Mouse (Mus musculus) testis, adult 2 months (tissue): ENCODE measurements around the gene Mdm2. TPM values are rescaled to one million over a fixed set of nuclear protein-coding genes. Genes with fewer than 3 reads are reported as not detected.

ENCODE experiments used
- H3K27ac ChIP-seq: fragments of 200-500 bp; 2 replicates; pipeline ENCODE4 v1.5.1; 2012; ENCODE audit warnings: low read depth, low read length; ENCODE audit not compliant: control insufficient read depth, insufficient read depth
- H3K27me3 ChIP-seq: fragments of 200-500 bp; 2 replicates; pipeline ENCODE4 v1.6.1; 2012; ENCODE audit warnings: mild to moderate bottlenecking, low read length, moderate library complexity; ENCODE audit not compliant: control insufficient read depth, insufficient read depth
- H3K36me3 ChIP-seq: fragments of 200-500 bp; 2 replicates; pipeline ENCODE4 v1.6.1; 2012; ENCODE audit warnings: mild to moderate bottlenecking, low read length; ENCODE audit not compliant: control insufficient read depth, insufficient read depth
- H3K4me1 ChIP-seq: fragments of 200-500 bp; 2 replicates; pipeline ENCODE4 v1.6.1; 2012; ENCODE audit warnings: low read length; ENCODE audit not compliant: control insufficient read depth, insufficient read depth
- H3K4me3 ChIP-seq: fragments of 200-500 bp; 2 replicates; pipeline ENCODE4 v1.5.1; 2012; ENCODE audit warnings: low read depth, mild to moderate bottlenecking, low read length, moderate library complexity, mixed read lengths; ENCODE audit not compliant: control insufficient read depth
- CTCF ChIP-seq: fragments of 200-500 bp; IDR thresholded peaks from 2 replicates; pipeline ENCODE4 v1.5.1; 2012; ENCODE audit warnings: low read depth, mild to moderate bottlenecking, inconsistent platforms, low read length, moderate library complexity; ENCODE audit not compliant: control insufficient read depth, insufficient read depth, insufficient replicate concordance
- POLR2A ChIP-seq: fragments of 200-500 bp; IDR thresholded peaks from 2 replicates; pipeline ENCODE4 v1.6.1; 2012; ENCODE audit warnings: low read depth, mild to moderate bottlenecking, inconsistent platforms, low read length, moderate library complexity; ENCODE audit not compliant: control insufficient read depth
- polyA plus RNA-seq: library from polyadenylated mRNA; depleted of rRNA; stranded (reverse); fragments of >200 nt; gene quantifications from 2 replicates; pipeline ENCODE4 v1.2.3, GENCODE M21; 2012

Mdm2 gene
- polyA plus RNA-seq, 1 experiment, result 99.3 TPM

DNA sequence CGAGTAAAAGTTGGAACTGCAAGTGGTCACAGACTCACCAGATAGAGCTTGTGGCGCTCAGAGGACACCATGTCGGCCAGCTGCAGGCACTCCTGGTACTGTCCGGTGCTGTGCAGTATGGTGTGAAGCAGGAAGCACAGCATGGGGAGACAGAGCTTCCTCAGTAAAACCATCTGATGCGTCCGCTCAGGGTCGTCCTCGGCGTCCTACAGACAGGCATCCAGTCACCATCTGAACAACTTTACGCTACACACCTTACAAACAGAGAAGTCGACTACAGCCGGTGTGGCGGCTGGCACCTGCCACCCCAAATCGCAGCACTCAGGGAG lies 40.7 kb upstream of the Mdm2 start:
- Histone ChIP-seq H3K4me1 (no peaks in the 10 kb centered on the region; the same call in 1 of the 2 replicates), H3K27ac (no peak overlapping the region), H3K27me3 (no peaks in the 10 kb centered on the region), H3K36me3 (no peaks in the 10 kb centered on the region; the same call in 1 of the 2 replicates), H3K4me3 (no peak overlapping the region)
- TF ChIP-seq POLR2A, result no peak
- no peak for TF ChIP-seq CTCF

DNA sequence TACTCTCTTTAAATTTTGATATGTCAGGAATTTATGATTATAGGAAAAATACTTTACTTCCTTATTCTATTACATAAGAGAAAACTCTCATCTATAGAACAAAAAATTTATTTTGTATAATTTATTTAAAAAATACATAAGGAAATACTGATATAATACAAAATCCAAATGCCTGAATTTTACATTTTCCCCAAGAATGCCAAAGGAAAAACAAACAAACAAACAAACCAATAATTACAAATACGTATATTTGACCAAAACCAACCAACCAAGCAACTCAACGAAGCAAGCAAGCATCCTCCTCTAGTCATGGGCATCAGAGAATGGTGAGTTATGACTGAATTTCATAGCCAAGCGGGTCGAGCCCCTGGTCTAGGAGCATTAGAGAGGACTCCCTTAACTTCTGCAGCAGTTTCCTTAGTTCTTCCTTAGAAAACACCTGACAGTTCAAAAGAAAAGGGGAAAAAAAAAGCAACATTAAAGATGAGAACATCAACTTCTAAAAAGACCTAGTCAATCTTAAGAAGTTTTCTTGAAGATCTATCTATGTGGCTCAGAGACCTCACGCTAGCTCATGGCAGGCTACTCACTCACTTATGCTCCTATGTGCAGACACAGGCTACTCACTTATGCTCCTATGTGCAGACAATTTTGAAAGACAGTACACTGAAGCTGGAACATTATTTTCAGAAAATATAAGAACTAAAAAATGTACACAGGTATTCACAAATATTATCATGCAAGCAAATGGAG lies 40.1 kb upstream of the Mdm2 start:
- no peaks in the 10 kb centered on the region; the same call in 1 of the 2 replicates for H3K36me3 ChIP-seq
- TF ChIP-seq CTCF (no peak), POLR2A (no peak)
- no peak overlapping the region for H3K27ac ChIP-seq

DNA sequence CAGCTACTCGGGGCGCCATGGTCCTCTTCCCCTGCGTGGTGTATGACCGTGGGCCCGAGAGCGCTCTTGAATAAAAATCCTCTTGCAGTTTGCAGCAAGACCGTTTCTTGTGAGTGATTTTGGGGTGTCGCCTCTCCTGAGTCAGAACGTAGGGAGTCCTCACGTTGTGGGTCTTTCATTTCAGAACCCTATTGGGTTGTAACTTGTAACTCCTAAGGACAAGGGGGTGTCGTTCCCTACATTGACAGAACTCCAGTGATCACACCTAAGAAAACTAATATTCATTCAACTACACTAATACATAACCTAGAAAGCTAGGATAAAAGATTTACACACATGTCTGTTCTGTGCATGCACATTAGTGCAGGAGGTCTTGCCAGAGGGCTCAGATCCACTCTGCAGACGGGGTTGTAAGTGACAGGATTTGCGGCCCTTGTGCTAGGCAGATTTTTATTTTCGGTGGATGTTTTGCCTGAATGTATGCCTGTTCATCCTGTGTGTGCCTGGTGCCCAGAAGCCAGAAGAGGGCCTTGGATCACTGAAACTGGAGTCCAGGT lies 39.3 kb upstream of the Mdm2 start:
- Histone ChIP-seq H3K27me3 (no peaks in the 10 kb centered on the region), H3K27ac (no peak overlapping the region), H3K4me1 (no peaks in the 10 kb centered on the region; the same call in none of the 2 replicates), H3K36me3 (no peaks in the 10 kb centered on the region; the same call in 1 of the 2 replicates), H3K4me3 (no peak overlapping the region)
- TF ChIP-seq POLR2A (no peak), CTCF (no peak)

More for the DNA sequence above, 40.1 kb upstream of the Mdm2 start:
- Histone ChIP-seq H3K4me1 (no peaks in the 10 kb centered on the region; the same call in 1 of the 2 replicates), H3K27me3 (no peaks in the 10 kb centered on the region), H3K4me3 (no peak overlapping the region)

DNA sequence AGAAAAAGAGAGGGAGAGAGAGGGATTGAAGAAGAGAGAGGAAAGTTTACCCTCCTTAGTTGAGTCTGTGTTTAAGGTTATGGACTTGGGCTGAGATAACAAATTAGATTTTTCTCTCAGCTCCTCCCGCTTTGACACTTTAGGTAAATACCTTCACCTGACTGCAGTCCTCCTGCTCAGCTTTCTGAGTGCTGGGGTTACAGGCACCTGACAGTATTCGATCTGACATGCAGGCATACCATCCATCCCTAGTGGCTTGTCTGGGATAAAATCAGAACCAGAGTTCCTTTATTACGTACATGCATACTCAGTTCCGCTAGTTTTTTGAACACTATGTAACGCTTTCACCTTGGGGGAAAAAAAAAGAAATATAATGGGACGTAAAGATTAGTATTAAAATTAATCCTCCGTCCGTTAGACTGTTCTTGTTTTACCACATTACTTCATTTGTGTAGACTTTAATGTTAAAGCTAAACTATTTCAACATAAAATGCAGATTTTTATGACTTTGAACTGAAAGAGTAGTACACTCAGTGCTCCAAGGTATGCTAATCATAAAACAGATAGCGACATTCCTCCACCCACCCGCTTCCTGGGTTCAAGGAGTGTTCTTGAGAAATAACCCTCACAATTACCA lies 38.6 kb upstream of the Mdm2 start:
- no peak overlapping the region for H3K27ac ChIP-seq
- no peaks in the 10 kb centered on the region for H3K27me3 ChIP-seq
- TF ChIP-seq POLR2A (no peak), CTCF (no peak)
- H3K4me1 ChIP-seq, result no peaks in the 10 kb centered on the region; the same call in none of the 2 replicates
- H3K36me3 ChIP-seq, result no peaks in the 10 kb centered on the region; the same call in 1 of the 2 replicates
- no peak overlapping the region for H3K4me3 ChIP-seq

DNA sequence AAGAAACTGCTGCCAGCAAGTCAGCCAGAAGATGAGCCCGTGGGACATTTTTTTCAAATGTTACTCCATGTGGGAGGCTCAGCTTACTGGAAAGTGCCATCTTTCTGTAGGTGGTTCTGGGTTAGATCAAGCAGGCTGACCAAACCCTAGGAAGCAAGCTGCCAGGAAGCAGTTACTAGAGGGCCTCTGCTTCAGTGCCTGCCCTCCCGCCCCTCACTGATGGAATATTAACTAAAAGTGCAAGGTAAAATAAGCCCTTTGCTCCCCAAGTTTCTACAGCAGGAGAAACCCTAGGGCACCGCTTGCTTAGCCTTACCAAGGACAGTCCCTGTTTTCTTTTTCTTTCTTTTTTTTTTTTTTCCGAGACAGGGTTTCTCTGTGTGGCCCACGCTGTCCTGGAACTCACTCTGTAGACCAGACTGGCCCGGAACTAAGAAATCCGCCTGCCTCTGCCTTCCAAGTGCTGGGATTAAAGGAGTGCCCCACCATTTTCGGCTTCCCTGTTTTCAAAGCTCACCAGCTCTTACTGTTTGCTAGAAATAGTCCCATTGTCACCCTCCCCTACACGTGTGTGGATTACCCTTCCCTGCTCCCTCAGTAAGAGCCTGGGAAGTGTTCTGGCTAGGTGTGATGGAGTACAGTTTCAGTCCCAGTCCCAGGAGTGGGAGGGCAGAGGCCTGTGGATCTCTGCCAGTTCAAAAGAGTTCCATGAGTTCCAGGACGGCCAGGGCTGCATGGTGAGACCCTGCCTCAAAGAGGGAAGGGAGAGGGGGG lies 37.9 kb upstream of the Mdm2 start:
- Histone ChIP-seq H3K4me3 (no peak overlapping the region), H3K36me3 (no peaks in the 10 kb centered on the region; the same call in 1 of the 2 replicates), H3K27me3 (no peaks in the 10 kb centered on the region), H3K27ac (no peak overlapping the region), H3K4me1 (no peaks in the 10 kb centered on the region; the same call in none of the 2 replicates)
- TF ChIP-seq POLR2A (no peak), CTCF (no peak)

DNA sequence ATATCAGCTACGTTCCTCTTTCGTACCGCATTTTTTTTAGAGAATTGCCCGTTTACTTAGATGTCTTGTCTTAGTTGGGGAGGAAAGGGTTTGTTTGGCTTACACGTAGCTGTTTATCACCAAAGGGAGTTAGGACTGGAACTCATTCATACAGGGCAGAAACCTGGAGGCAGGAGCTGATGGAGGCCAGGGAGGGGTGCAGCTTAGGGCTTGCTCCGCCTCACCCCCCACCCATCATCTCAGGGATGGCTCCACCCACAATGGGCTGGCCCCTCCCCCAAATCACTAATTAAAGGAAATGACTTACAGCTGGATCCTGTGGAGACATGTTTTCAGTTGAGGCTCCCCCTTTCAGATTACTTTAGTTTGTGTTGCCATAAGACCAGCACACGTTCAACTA lies 37.2 kb upstream of the Mdm2 start:
- TF ChIP-seq POLR2A, result no peak
- no peak for TF ChIP-seq CTCF
- H3K27ac ChIP-seq, result no peak overlapping the region
- H3K4me1 ChIP-seq, result no peaks in the 10 kb centered on the region; the same call in none of the 2 replicates
- no peaks in the 10 kb centered on the region for H3K27me3 ChIP-seq
- H3K36me3 ChIP-seq, result no peaks in the 10 kb centered on the region; the same call in 1 of the 2 replicates
- no peak overlapping the region; the same call in 1 of the 2 replicates for H3K4me3 ChIP-seq
